Mouse (Mus musculus) hematopoietic stem cell, adult 5-6 weeks (primary cell): ENCODE measurements around the gene Zfp784. TPM values are rescaled to one million over a fixed set of nuclear protein-coding genes. Genes with fewer than 3 reads are reported as not detected.

Source experiments
- ATAC-seq, 2 experiments: fragments of 125-278 bp in 1 of 2; replicated peaks in 1 of 2; 2 replicates each; pipeline ENCODE4 v1.8.0; 2016 to 2017; ENCODE audit warnings: inconsistent platforms in 2 of 2, mild to moderate bottlenecking in 2 of 2, moderate number of reproducible peaks in 2 of 2, low read depth in 1 of 2, moderate TSS enrichment in 1 of 2; ENCODE audit not compliant: low FRiP score in 2 of 2, poor library complexity in 2 of 2, severe bottlenecking in 2 of 2, insufficient read depth in 1 of 2, low TSS enrichment in 1 of 2
- total RNA-seq: library from RNA; stranded (forward); fragments of 172-1452, 232-1000 nt; gene quantifications from 2 replicates; pipeline ENCODE4 v1.2.3, GENCODE M21; 2017

Gene Zfp784
- total RNA-seq, 1 experiment from 2014 or later = 3.9 TPM

DNA sequence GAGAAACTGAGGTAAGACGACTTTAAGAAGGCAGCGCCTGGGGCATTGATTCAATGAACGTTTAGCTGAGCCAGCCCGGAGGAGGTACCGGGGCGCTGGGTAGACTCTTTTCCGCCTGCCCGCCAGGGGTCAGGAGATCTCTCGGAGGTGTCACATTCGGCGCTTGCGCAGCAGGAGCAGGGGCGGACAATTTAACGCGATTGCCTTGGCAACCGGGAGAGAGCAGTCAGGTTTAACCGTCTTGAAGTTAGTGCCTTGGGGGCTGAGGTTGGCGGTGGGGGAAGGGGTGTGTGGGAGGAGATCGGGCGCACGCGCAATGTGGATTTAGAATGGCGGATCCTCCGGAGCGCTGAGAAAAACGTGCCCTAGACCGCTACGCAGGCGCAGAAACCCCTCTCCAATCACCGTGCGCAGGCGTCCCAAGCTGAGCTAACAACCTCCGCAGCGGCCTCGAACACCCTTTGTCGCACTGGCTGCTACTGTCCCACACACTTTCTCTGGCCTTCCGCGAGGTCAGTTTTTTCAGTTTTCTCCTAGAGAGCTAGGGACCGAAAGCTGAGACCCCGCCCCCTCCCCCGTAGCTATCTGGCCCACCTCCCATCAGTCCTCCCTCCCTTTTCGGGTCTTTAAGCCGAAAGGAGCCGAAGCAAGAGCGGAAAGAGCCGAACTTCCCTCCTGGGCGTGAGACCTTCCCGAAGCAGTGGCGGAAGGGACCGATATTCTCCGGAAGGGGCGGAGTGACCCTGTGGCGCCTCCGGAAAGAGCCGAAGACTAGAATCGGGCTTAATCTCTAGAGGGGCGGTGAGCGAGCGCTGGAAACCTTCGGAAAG, 22.9 kb upstream of the Zfp784 start:
- peak; percentile 68 to 69 for ATAC-seq

DNA sequence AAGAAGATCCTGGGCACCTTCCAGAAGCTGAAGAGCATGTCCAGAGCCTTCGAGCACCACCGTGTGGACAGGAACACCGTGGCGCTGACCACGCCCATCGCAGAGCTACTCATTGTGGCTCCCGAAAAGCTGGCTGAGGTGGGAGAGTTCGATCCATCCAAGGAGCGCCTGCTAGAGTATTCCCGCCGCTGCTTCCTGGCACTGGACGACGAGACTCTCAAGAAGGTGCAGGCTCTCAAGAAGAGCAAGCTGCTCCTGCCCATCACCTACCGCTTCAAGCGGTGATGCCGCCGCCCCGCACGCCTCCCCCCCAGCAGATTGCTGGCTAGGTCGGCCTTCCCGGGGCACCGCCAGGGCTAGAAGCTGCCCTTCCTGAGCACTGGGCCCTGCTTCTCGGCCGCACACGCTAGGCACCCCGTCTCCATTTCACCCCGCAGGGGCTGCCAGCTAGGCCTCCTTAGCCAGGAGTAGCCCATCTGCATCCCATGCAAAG, 22.0 kb upstream of the Zfp784 start:
- ATAC-seq = peak in 1 of 2 experiments; percentile 21; a peak in 1 of 4 replicates

DNA sequence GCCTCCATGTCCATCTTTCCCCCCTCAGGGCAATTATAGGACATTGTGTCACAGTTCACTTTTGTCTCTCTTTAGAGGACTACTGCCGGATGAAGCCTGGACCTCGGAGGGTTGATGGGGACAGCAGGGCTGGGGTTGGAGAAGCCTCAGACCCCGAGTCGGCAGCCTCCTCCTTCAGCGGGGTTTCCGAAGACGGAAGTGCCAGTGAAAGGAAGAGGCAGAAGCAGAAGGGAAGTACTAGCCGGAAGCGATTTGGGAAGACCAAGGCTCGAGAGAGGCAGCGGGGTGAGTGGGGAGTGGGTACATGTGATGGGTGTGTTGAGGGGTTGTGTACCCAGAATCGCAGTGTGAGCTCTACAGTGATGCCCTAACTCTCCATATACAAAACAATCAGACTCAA, 21.2 kb upstream of the Zfp784 start:
- ATAC-seq = no peak

DNA sequence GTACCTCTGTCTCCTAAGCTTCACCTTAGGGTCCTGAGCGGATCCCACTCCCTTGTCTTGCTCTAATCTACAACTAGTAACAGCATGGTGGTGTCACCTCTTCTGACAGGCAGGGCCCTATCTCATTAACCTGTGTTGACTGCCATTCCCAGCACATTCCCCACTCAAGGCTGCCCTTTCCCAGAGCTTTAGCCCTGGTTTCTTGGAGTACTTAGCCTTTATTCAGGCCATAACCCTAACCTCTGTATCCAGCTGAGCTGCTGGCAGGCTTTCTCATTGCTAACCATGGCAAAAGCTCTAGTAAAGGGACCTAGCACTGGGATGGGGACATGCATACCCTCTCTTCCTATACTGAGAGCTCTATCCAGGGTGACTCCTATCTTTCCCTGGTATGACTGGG, 20.4 kb upstream of the Zfp784 start:
- no peak for ATAC-seq

DNA sequence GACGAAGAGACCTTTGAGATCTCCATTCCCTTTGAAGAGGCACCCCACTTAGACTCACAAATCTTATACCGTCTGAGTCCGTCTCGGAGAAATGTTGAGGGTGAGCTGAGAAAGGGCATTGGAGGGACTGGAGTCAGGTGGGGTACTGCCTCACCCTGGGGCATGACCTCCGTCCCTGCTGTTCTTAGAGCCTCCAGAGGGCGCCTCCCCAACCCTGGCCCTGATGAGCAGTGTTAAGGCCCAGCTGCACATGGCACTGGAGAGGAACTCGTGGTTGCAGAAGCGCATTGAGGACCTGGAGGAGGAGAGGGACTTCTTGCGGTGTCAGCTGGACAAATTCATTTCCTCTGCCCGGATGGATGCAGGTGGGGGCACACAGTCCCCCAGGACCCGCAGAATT, 19.6 kb upstream of the Zfp784 start:
- ATAC-seq = peak; percentile 6 to 10; a peak in 2 of 4 replicates

DNA sequence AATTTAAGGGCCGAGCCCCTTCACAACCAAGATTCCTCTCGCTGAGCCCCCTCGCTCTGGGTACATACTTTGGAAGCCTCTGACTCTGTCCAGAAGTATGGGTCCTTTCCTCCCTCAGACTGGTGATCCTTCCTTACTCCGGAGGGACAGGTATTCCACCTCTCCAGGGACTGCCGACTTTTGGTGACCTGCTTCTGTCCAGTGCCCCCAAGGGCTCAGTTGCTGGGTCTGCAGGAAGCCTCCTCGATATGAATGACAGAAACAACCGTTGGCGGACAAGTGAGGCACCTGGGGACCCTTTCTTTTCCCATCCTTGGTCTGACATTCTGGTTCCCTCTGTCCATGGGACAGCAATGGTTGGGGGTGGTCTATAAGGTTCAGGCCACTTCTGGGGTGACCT, 19.1 kb upstream of the Zfp784 start:
- ATAC-seq = no peak

DNA sequence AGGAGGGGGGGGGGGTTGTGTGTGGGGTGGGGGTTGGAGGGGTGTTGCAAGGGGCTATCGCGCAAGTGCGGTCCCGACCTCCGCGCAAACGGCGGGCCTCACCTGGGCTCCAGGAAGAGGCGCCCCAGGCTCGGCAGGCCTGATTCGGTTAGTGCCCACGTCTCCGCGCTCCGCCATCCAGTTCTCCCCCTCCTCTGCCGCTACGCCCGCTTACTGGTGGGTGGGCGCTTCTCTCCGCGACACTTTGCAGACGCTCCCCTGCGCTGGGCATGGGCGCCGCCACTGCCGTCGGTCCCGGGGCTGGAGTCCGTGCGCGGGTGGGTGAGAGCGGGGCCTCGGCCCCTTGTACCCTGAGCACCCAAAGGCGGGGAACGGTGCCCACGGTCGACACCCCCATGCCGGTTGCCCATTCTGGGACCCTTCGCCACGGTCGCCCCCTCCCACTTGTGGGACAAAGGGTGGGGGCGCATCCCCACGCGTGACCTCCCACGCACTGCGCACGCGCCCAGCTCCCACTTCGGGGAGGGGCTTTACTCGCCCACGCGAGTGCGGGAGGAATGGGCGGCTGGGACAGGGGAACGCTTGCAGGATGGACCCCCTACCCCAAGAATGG, 18.5 kb upstream of the Zfp784 start:
- no peak for ATAC-seq

DNA sequence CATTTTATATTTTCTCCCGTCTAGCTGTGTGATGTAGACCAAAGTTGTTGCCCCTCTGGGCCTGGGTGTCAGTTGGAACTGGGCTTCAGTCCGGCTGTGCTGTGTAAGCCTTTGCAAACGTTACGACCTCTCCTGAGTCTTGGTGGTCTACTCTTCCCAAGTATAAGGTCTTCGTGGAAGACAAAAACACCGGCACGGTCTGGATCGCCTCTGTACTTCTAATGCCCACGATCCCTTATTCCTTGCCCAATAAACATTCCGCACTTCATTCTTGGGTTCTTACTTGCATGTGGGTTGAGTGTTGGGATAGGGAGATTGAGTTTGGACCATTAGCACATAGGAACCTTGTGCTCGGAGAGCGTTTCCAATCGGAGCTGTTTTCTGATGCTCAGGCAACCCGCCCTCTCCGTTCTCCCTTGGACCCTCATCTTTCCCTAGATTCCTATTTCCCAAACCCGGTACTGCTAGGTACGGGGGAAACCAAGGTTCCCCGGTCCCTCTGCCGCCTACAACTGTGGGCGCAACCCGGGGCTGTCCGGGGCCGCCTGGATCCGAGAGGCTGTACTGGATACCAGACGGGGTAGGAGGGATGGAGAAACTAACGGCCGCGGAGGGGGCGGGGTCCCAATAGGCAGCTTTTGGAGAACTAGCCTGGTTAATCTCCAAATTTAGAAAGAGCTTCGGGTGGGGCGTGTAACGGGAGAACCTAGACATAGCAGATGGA, 15.4 kb upstream of the Zfp784 start:
- no peak for ATAC-seq

DNA sequence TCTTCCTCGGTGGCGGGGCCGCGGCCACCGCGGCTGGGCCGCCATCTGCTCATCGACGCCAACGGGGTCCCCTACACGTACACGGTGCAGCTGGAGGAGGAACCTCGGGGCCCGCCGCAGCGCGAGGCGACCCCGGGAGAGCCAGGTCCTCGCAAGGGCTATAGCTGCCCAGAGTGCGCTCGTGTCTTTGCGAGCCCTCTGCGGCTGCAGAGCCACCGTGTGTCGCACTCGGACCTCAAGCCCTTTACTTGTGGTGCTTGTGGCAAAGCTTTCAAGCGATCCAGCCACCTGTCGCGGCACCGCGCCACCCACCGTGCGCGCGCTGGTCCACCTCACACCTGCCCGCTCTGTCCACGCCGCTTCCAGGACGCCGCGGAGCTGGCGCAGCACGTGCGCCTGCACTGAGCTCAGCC, 14.7 kb upstream of the Zfp784 start:
- ATAC-seq = no peak

DNA sequence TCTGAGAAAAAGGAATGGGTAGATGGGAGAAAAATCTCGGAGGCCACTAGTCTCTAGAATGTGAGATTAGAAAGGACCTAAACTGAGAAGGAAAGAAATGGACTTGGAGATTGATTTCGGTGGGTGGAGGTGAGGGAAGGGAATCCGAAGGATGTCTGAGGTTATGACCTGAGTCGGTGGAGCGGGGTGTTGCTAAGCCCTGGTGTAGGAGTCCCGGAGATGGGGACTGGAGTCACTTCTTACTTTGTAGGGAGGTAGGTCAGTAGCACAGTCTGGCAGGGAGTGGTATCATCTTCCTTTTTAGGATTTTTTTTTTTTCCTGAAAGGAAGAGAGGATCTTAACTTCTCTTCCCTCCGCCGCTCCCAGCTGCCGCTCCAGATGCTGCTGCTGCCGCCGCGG, 14.2 kb upstream of the Zfp784 start:
- ATAC-seq = no peak

DNA sequence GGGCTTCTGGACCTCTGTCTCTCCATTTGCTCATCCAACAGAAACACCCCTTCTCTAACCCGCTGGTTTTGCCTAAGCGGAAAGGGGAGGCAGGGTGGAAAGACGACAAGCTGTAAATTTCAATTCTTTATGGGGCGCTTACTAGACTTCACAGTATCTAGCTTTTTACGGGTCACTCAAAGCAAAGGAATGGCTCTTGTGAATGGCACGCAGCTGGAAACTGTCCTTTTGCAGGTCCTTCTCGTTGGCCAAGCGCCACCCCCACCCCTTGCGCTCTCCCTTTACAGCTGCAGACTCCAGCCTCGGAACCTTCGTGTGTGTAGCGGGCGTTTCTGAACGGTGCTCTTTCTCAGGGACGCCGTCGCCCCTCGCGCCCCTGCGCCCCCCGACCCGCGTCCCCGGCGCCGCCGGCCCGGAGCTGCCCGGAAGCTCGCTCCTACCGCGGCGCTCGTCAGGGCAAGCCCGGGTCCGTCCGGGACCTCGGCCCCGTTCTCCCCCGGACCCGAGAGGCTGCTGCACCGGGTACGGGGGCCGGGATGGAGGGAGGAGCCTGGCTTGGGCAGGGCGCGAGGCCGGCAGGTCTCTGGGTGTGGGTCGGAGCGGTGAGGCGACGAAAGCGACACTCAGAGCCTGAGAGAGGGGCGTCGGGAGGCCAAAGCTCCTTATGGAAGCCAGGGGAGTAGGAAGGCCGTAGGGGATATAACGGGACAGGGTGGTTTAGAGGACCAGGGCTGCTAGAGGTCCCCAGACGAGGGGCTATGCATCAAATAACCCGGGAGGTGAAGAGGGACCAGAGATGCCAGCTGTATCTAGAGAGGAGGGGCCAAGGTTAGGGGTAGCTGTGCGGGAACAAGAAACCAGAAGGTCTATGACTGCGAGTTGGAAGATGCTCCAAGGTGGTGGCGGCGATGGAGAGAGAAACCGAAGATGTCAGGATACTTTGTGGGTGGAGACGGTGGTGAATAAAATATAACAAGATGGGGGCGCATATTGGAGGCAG, 13.2 kb upstream of the Zfp784 start, which contains the start of gene Zfp580:
TSS of gene Zfp580 (plus strand) at position 346 of the 1,000 bp plus-strand sequence.
- ATAC-seq = peak; percentile 48 to 52; a peak in 3 of 4 replicates

DNA sequence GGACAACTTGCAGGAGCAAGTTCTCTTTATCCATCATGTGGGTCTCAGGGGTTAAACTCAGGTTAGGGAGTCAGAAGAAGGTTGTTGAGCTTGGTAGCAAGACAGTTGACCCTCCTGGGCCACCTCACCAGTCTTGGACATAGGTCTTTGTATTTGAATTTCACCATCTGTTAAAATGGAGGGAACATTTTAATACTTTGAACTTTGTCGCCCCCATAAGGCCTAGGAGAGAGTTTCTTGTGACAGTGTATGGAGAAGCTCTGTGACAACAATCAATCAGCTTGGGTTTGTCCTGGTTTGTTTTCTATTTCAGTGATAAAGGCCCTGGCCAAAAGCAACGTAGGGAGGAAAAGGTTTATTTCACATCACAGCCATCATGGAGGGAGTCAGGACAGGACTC, 9.1 kb upstream of the Zfp784 start:
- peak; percentile 20 to 24; a peak in 1 of 4 replicates for ATAC-seq

DNA sequence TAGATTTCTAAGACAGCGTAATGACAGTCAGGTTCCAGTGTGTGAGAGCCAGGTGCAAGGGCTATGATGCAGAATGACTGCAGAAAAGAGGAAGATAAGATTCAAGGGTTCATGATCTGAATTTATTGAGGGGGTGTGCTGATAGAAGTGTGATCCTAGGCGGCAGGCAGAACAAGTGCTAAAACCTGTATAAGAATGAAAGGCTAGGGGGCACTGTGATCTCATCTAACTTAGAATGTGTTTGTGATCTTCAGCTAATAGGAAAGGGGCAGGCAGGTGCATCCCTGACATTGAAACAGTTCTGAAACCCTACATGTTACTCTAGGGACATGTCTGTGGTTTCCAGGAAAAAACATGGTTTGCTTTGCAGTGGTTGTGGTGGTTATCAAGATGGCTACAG, 7.9 kb upstream of the Zfp784 start:
- no peak for ATAC-seq

DNA sequence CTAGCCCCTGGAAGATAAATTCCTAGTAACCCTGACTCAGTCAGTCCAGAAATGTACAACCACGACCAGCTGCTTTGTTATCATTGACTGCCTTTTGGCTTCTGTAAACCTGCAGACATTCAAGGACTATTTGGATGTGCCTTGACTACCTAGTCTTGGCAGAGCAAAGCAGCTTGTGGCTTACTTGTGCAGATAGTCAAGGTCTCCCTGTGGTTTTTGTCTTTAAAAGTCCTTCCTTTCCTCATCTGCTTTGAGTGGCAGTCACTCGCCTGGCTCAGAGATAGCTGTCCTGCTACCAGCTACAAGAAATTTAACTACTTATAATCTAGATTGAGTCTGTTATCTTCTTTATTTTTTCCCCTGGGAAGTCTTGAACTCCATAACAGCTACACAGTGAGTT, 6.7 kb upstream of the Zfp784 start:
- no peak for ATAC-seq

DNA sequence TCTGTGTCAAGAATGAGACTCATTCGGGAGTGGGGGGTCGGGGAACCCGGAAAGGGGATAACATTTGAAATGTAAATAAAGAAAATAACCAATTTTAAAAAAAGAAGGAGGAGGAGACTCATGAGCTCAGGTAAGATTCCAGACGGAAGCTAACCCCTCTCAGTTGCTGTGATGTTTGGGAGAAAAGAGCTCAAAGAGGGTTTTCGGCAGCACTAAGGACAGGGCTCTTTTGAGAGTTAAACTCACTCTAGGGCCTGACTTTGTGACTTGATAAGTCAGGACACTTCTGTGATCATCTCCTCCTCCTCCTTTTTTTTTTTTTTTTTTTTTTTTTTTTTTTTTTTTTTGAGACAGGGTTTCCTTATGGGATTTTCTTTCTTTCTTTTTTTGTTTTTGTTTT, 694 bp upstream of the Zfp784 start:
- ATAC-seq = no peak

DNA sequence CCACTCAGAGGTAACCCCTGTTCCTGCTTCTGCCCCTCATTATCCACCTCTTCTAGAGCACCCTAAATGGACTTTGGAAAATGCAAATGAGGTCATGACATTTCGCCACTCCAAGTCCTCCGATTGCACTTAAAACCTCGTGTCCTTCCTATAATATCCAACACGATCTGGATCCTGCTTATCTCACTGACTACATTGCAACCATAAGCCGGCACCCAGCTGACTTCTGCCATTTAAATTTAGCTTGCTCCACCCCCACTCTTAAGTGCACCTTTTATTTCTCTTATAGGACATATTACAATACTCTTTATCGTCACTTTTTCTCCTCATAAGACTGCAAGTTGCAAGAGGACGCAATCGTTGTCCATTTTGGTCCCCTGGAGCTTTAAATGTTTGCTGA, 779 bp downstream of the Zfp784 start:
- no peak for ATAC-seq

DNA sequence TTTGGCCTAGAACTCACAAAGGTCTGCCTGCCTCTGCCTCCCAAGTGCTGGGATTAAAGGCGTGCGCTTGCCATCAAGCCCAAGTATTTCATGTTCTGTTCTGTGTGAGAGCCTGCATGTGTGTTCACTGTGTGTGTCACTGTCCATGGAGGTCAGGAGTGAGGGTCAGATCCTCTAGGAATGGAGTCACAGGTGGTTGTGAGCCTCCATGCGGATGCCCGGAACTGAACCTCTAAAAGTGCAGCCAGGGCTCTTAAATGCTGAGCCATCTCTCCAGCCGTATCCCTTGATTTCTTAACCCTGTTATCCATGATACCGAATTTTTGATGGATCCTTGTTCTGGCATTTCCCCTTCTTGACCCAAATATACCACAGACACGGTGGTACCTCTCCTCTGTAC, 1.2 kb downstream of the Zfp784 start:
- no peak for ATAC-seq
